Mouse (Mus musculus) layer of hippocampus, adult 6 months (tissue): ENCODE data around the gene Fbxw28. TPM values are rescaled to one million over a fixed set of nuclear protein-coding genes. Genes with fewer than 3 reads are reported as not detected.

Experiments used
- long read RNA-seq, 2 experiments: library from polyadenylated mRNA; unstranded; transcript quantifications; one replicate each; pipeline ENCODE4 v2.0.0; 2019 to 2020
- polyA plus RNA-seq: library from polyadenylated mRNA; unstranded; fragments of <200 nt; fragmentation: Nextera tagmentation; gene quantifications from 2 replicates; pipeline ENCODE4 v1.2.3, GENCODE M21; 2021

The Fbxw28 gene
- polyA plus RNA-seq: not detected in 2 replicates
- long read RNA-seq, experiment 1: 0 reads
- long read RNA-seq, experiment 2: 0 reads

GRCm38 (mm10) chr9:109339559-109339958, at the start of gene Fbxw28:
Fbxw28 (minus strand) TSS chr9:109339659.

GRCm38 (mm10) chr9:109287576-109287975, 51.9 kb downstream of the Fbxw28 start, which contains the start of gene Fbxw14:
Fbxw14 (minus strand) TSS chr9:109287676.

Other genes starting within 250 kb of the Fbxw28 start
- gene Plxnb1, start 244.3 kb downstream of the Fbxw28 start, polyA plus RNA-seq: 15.1 and 22.6 TPM in 2 replicates
- gene Fbxw21, start 177.6 kb downstream of the Fbxw28 start, polyA plus RNA-seq: not detected in 2 replicates
- gene Fbxw13, start 143.7 kb downstream of the Fbxw28 start, polyA plus RNA-seq: 0.10 and 0.36 TPM in 2 replicates
- gene Fbxw20, start 104.9 kb downstream of the Fbxw28 start, polyA plus RNA-seq: not detected in 2 replicates
- gene Fbxw14, start 52.0 kb downstream of the Fbxw28 start, polyA plus RNA-seq: not detected in 2 replicates
- not detected in 2 replicates for gene Fbxw22, start 64.6 kb upstream of the Fbxw28 start, polyA plus RNA-seq
- not detected in 2 replicates for gene Fbxw16, start 109.5 kb upstream of the Fbxw28 start, polyA plus RNA-seq
- gene Fbxw19, start 156.2 kb upstream of the Fbxw28 start, polyA plus RNA-seq: not detected in 2 replicates
- gene Fbxw15, start 228.6 kb upstream of the Fbxw28 start, polyA plus RNA-seq: not detected in 2 replicates